9 mouse cellular contexts compared by ENCODE assay signal in genomic region chr14:25574047-25574870, GRCm38 (mm10).
DNase-seq lines count a peak whose midpoint lies in the region; ATAC-seq lines count a peak whose summit lies in the region.
"Had no signal": no experiment of that assay in that cellular context is flagged by ENCODE, and none has a peak within 500 bp of the region (broad histone marks: within the 10 kb centered on the region; RNA-seq: fewer than 3 reads in every experiment).

No protein-coding gene starts in this region.

- H3K27me3 ChIP-seq in limb, embryonic 12.5 days: no peaks in the 10 kb centered on the region
- H3K27me3 ChIP-seq in limb, embryonic 10.5 days (ENCODE audit: low read depth, poor library complexity, severe bottlenecking): no peaks in the 10 kb centered on the region
- H3K27me3 ChIP-seq in forebrain, embryonic 13.5 days: no peaks in the 10 kb centered on the region
- no peaks in the 10 kb centered on the region for H3K27me3 ChIP-seq in liver, embryonic 13.5 days
- no peaks in the 10 kb centered on the region for H3K27me3 ChIP-seq in stomach, embryonic 16.5 days (ENCODE audit: control insufficient read depth, insufficient read depth, low read length)

- no peak overlapping the region for H3K4me2 ChIP-seq in limb, embryonic 12.5 days
- H3K4me2 ChIP-seq in forebrain, embryonic 13.5 days: no peak overlapping the region
- H3K4me2 ChIP-seq in liver, embryonic 13.5 days: no peak overlapping the region
- no peak overlapping the region for H3K4me2 ChIP-seq in stomach, embryonic 16.5 days (ENCODE audit: low read depth, low read length)

- H3K9me3 ChIP-seq in limb, embryonic 12.5 days: no peaks in the 10 kb centered on the region
- H3K9me3 ChIP-seq in limb, embryonic 10.5 days (replicated peaks): no peaks in the 10 kb centered on the region
- no peaks in the 10 kb centered on the region for H3K9me3 ChIP-seq in forebrain, embryonic 13.5 days (replicated peaks)
- H3K9me3 ChIP-seq in liver, embryonic 13.5 days (replicated peaks): no peaks in the 10 kb centered on the region
- H3K9me3 ChIP-seq in stomach, embryonic 16.5 days (replicated peaks; ENCODE audit: control insufficient read depth, low read length): no peaks in the 10 kb centered on the region

- peaks cover 77% of the 10 kb centered on the region for H3K36me3 ChIP-seq in limb, embryonic 12.5 days
- H3K36me3 ChIP-seq in limb, embryonic 10.5 days: peaks cover 87% of the 10 kb centered on the region
- H3K36me3 ChIP-seq in forebrain, embryonic 13.5 days (ENCODE audit: poor library complexity, severe bottlenecking): peaks cover 74% of the 10 kb centered on the region
- H3K36me3 ChIP-seq in liver, embryonic 13.5 days: peaks cover 53% of the 10 kb centered on the region
- H3K36me3 ChIP-seq in stomach, embryonic 16.5 days (ENCODE audit: control insufficient read depth, insufficient read depth, low read length): 0 out of 2 replicates have a peak, but pooled peaks cover 4% of the 10 kb centered on the region

- 44% methylated on average over 16 of the region's 16 CpGs for WGBS in limb, embryonic 12.5 days
- 44% methylated on average over 16 of the region's 16 CpGs for WGBS in limb, embryonic 10.5 days
- WGBS in forebrain, embryonic 13.5 days: 40% methylated on average over 16 of the region's 16 CpGs
- WGBS in liver, embryonic 13.5 days (ENCODE audit: insufficient replicate concordance): 60% methylated on average over 16 of the region's 16 CpGs
- WGBS in stomach, embryonic 16.5 days: 36% methylated on average over 16 of the region's 16 CpGs

- peaks cover 35% of the 10 kb centered on the region for H3K4me1 ChIP-seq in limb, embryonic 12.5 days (replicated peaks)
- H3K4me1 ChIP-seq in limb, embryonic 10.5 days: peaks cover 38% of the 10 kb centered on the region
- H3K4me1 ChIP-seq in forebrain, embryonic 13.5 days: peaks cover 45% of the 10 kb centered on the region
- peaks cover 30% of the 10 kb centered on the region for H3K4me1 ChIP-seq in liver, embryonic 13.5 days (replicated peaks)
- peaks cover 5% of the 10 kb centered on the region; the same call in 1 of the 2 replicates for H3K4me1 ChIP-seq in stomach, embryonic 16.5 days (ENCODE audit: control insufficient read depth, insufficient read depth, low read length)

- no peak overlapping the region for H3K9ac ChIP-seq in limb, embryonic 12.5 days (replicated peaks)
- peak overlapping the region; percentile 43; the same call in 1 of the 2 replicates for H3K9ac ChIP-seq in forebrain, embryonic 13.5 days
- no peak overlapping the region for H3K9ac ChIP-seq in liver, embryonic 13.5 days
- H3K9ac ChIP-seq in stomach, embryonic 16.5 days (ENCODE audit: low read length): no peak overlapping the region

- peak overlapping the region; percentile 41; the same call in 1 of the 2 replicates for H3K27ac ChIP-seq in limb, embryonic 12.5 days
- H3K27ac ChIP-seq in limb, embryonic 10.5 days: no peak overlapping the region
- peak overlapping the region; percentile 40; the same call in 1 of the 2 replicates for H3K27ac ChIP-seq in forebrain, embryonic 13.5 days
- H3K27ac ChIP-seq in liver, embryonic 13.5 days: no peak overlapping the region
- H3K27ac ChIP-seq in stomach, embryonic 16.5 days (ENCODE audit: low read length): no peak overlapping the region

- DNase-seq in limb, embryonic 10.5 days (ENCODE audit: low spot score): no peak
- DNase-seq in liver, embryonic 13.5 days: peak; percentile 43
- DNase-seq in cerebellum, adult 8-10 months: no peak
- DNase-seq in spleen, postnatal 4 days (ENCODE audit: low spot score in 2 of 2): no peak
- DNase-seq in urinary bladder, postnatal 4 days (ENCODE audit: low spot score in 2 of 2): no peak
- DNase-seq: cerebellum, postnatal 10 days had no signal

- no peak overlapping the region for H3K4me3 ChIP-seq in limb, embryonic 12.5 days (replicated peaks)
- H3K4me3 ChIP-seq in limb, embryonic 10.5 days: no peak overlapping the region
- H3K4me3 ChIP-seq in forebrain, embryonic 13.5 days: no peak overlapping the region
- no peak overlapping the region for H3K4me3 ChIP-seq in liver, embryonic 13.5 days (replicated peaks)
- H3K4me3 ChIP-seq in stomach, embryonic 16.5 days (replicated peaks; ENCODE audit: low read length): no peak overlapping the region

- ATAC-seq in limb, embryonic 12.5 days (ENCODE audit: insufficient number of reproducible peaks, insufficient read depth, low FRiP score, low TSS enrichment, low read depth): no peak
- no peak for ATAC-seq in forebrain, embryonic 13.5 days
- ATAC-seq in liver, embryonic 13.5 days (ENCODE audit: low read depth): peak; percentile 69
- ATAC-seq in stomach, embryonic 16.5 days (ENCODE audit: insufficient read depth, low FRiP score): 0 out of 2 replicates have a peak, but pooled peaks have one; percentile 25

Comparison
In these comparisons a context has a peak if more than half of its experiments do, and no peak if none do; other contexts are left out.
1. H3K27ac ChIP-seq: peak in limb, embryonic 12.5 days (single experiment) and forebrain, embryonic 13.5 days (single experiment); none in limb, embryonic 10.5 days (single experiment), liver, embryonic 13.5 days (single experiment) and stomach, embryonic 16.5 days (single experiment).
2. ATAC-seq: peak in liver, embryonic 13.5 days (single experiment) and stomach, embryonic 16.5 days (single experiment); none in limb, embryonic 12.5 days (single experiment) and forebrain, embryonic 13.5 days (single experiment).